Mouse (Mus musculus): ENCODE results near the gene Adam15. TPM values are rescaled to one million over a fixed set of nuclear protein-coding genes. Genes with fewer than 3 reads are reported as not detected.

Gene Adam15
- total RNA-seq, 2 experiments from 2014 or later, result 99.8 to 102 TPM

- DNase-seq (ENCODE audit: low spot score in 2 of 2), result no peak
Measured at GRCm38 (mm10) chr3:89327371-89327870, 22.4 kb downstream of the Adam15 start.

GRCm38 (mm10) chr3:89325882-89326281 is 23.9 kb downstream of the Adam15 start:
- DNase-seq (ENCODE audit: low spot score in 2 of 2), result no peak

GRCm38 (mm10) chr3:89322514-89323165 is 27.2 kb downstream of the Adam15 start, which contains the start of gene Efna3:
Efna3 (minus strand) TSS chr3:89322965.
- peak; percentile 80 to 89 for DNase-seq (ENCODE audit: low spot score in 2 of 2)

GRCm38 (mm10) chr3:89322131-89322500 is 27.7 kb downstream of the Adam15 start:
- no peak for DNase-seq (ENCODE audit: low spot score in 2 of 2)

- peak in 1 of 2 experiments; percentile 52 for DNase-seq (ENCODE audit: low spot score in 2 of 2)
Measured at GRCm38 (mm10) chr3:89321183-89322130, 28.3 kb downstream of the Adam15 start.

- peak; percentile 57 to 60 for DNase-seq (ENCODE audit: low spot score in 2 of 2)
Measured at GRCm38 (mm10) chr3:89320581-89321182, 29.1 kb downstream of the Adam15 start.

- DNase-seq (ENCODE audit: low spot score in 2 of 2), result peak in 1 of 2 experiments; percentile 74
Measured at GRCm38 (mm10) chr3:89319591-89320350, 30.0 kb downstream of the Adam15 start.

- DNase-seq (ENCODE audit: low spot score in 2 of 2), result no peak
Measured at GRCm38 (mm10) chr3:89318971-89319590, 30.7 kb downstream of the Adam15 start.

- no peak for DNase-seq (ENCODE audit: low spot score in 2 of 2)
Measured at GRCm38 (mm10) chr3:89318316-89318715, 31.5 kb downstream of the Adam15 start.

- DNase-seq (ENCODE audit: low spot score in 2 of 2), result peak in 1 of 2 experiments; percentile 49
Measured at GRCm38 (mm10) chr3:89317246-89317645, 32.5 kb downstream of the Adam15 start.

GRCm38 (mm10) chr3:89316833-89317232 is 33.0 kb downstream of the Adam15 start:
- DNase-seq (ENCODE audit: low spot score in 2 of 2), result peak; percentile 88 to 93

GRCm38 (mm10) chr3:89315930-89316831 is 33.6 kb downstream of the Adam15 start:
- peak in 1 of 2 experiments; percentile 35 for DNase-seq (ENCODE audit: low spot score in 2 of 2)

- DNase-seq (ENCODE audit: low spot score in 2 of 2), result peak; percentile 72 to 87
Measured at GRCm38 (mm10) chr3:89315195-89315929, 34.4 kb downstream of the Adam15 start.

GRCm38 (mm10) chr3:89314791-89315190 is 35.0 kb downstream of the Adam15 start:
- no peak for DNase-seq (ENCODE audit: low spot score in 2 of 2)

- DNase-seq (ENCODE audit: low spot score in 2 of 2), result no peak
Measured at GRCm38 (mm10) chr3:89314340-89314739, 35.5 kb downstream of the Adam15 start.

- peak; percentile 50 to 59 for DNase-seq (ENCODE audit: low spot score in 2 of 2)
Measured at GRCm38 (mm10) chr3:89308089-89308488, 41.7 kb downstream of the Adam15 start.

- DNase-seq (ENCODE audit: low spot score in 2 of 2), result no peak
Measured at GRCm38 (mm10) chr3:89305551-89306325, 44.1 kb downstream of the Adam15 start.

GRCm38 (mm10) chr3:89305105-89305504 is 44.7 kb downstream of the Adam15 start:
- DNase-seq (ENCODE audit: low spot score in 2 of 2), result no peak

Data from left cerebral cortex, adult 18-20 months (tissue).